Mouse (Mus musculus): ENCODE results near the gene Tpst1. TPM values are rescaled to one million over a fixed set of nuclear protein-coding genes. Genes with fewer than 3 reads are reported as not detected.

Tpst1 gene
- total and polyA plus RNA-seq, 3 experiments: 31.7 to 32.3 TPM; not detected in 1

GRCm38 (mm10) chr5:130143101-130143500, 70.0 kb downstream of the Tpst1 start:
- H3K4me1 ChIP-seq (ENCODE audit: control insufficient read depth in 1 of 2, insufficient read depth in 2 of 2, low read length in 2 of 2): peaks cover 0 to 13% of the 10 kb centered on the region in 2 experiments
- TF ChIP-seq MAFK (IDR thresholded peaks at IDR 0.05; ENCODE audit: borderline replicate concordance, low read depth, low read length): no peak
- no peak overlapping the region for H3K9ac ChIP-seq (ENCODE audit: control insufficient read depth, low read depth, low read length, poor library complexity, severe bottlenecking)
- H3K27me3 ChIP-seq (ENCODE audit: control insufficient read depth in 1 of 2, insufficient read depth in 2 of 2, low read length in 2 of 2): no peaks in the 10 kb centered on the region
- no peak overlapping the region for H3K27ac ChIP-seq (ENCODE audit: control insufficient read depth, low read depth, low read length)
- H3K79me2 ChIP-seq (ENCODE audit: control insufficient read depth, insufficient read depth, low read length, poor library complexity): peaks cover 1% of the 10 kb centered on the region; the same call in 1 of the 2 replicates
- DNase-seq (ENCODE audit: low read depth, low spot score): no peak
- H3K9me3 ChIP-seq (replicated peaks; ENCODE audit: insufficient read depth, low read length): no peaks in the 10 kb centered on the region
- H3K4me3 ChIP-seq (ENCODE audit: control insufficient read depth in 1 of 2, insufficient read depth in 1 of 2, low read depth in 2 of 2, low read length in 2 of 2): no peak overlapping the region
- peaks cover 0 to 11% of the 10 kb centered on the region in 2 experiments; a peak in 2 of 4 replicates for H3K36me3 ChIP-seq (ENCODE audit: control insufficient read depth in 1 of 2, insufficient read depth in 2 of 2, low read length in 2 of 2)

DNA sequence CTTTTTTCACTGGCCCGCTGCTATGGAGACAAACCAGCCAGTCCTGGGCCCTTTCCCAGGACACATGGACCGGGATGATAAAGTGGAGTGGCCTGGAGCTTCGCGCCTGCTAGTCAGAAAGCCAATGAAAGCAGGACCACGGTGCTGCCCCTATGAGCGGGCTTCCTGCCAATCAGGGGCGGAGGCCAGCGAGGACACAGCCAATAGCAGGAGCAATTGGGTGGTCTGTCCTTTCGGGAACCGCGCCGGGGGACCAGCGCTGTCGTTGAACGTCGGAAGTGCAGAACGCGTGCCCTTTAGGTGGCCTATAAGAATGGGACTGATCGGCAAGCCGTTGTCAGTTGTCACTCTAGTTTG, 70.8 kb downstream of the Tpst1 start:
- Histone ChIP-seq H3K9me3 (replicated peaks; ENCODE audit: insufficient read depth, low read length) (no peaks in the 10 kb centered on the region), H3K4me3 (ENCODE audit: control insufficient read depth in 1 of 2, insufficient read depth in 1 of 2, low read depth in 2 of 2, low read length in 2 of 2) (peak overlapping the region; percentile 58 to 75), H3K9ac (ENCODE audit: control insufficient read depth, low read depth, low read length, poor library complexity, severe bottlenecking) (peak overlapping the region; percentile 59), H3K27ac (ENCODE audit: control insufficient read depth, low read depth, low read length) (peak overlapping the region; percentile 71), H3K4me1 (ENCODE audit: control insufficient read depth in 1 of 2, insufficient read depth in 2 of 2, low read length in 2 of 2) (peaks cover 0 to 13% of the 10 kb centered on the region in 2 experiments), H3K36me3 (ENCODE audit: control insufficient read depth in 1 of 2, insufficient read depth in 2 of 2, low read length in 2 of 2) (peaks cover 0 to 11% of the 10 kb centered on the region in 2 experiments; a peak in 2 of 4 replicates), H3K79me2 (ENCODE audit: control insufficient read depth, insufficient read depth, low read length, poor library complexity) (peaks cover 1% of the 10 kb centered on the region; the same call in 1 of the 2 replicates), H3K27me3 (ENCODE audit: control insufficient read depth in 1 of 2, insufficient read depth in 2 of 2, low read length in 2 of 2) (no peaks in the 10 kb centered on the region)
- peak; percentile 10; the same call in 1 of the 2 replicates for TF ChIP-seq MAX (IDR thresholded peaks at IDR 0.05; ENCODE audit: low read length)
- no peak for TF ChIP-seq POLR2AphosphoS5 (IDR thresholded peaks at IDR 0.05; ENCODE audit: borderline replicate concordance, low read depth, low read length)
- no peak for TF ChIP-seq ETS1 (IDR thresholded peaks at IDR 0.05; ENCODE audit: low read depth, low read length)
- DNase-seq (ENCODE audit: low read depth, low spot score): peak; percentile 91

DNA sequence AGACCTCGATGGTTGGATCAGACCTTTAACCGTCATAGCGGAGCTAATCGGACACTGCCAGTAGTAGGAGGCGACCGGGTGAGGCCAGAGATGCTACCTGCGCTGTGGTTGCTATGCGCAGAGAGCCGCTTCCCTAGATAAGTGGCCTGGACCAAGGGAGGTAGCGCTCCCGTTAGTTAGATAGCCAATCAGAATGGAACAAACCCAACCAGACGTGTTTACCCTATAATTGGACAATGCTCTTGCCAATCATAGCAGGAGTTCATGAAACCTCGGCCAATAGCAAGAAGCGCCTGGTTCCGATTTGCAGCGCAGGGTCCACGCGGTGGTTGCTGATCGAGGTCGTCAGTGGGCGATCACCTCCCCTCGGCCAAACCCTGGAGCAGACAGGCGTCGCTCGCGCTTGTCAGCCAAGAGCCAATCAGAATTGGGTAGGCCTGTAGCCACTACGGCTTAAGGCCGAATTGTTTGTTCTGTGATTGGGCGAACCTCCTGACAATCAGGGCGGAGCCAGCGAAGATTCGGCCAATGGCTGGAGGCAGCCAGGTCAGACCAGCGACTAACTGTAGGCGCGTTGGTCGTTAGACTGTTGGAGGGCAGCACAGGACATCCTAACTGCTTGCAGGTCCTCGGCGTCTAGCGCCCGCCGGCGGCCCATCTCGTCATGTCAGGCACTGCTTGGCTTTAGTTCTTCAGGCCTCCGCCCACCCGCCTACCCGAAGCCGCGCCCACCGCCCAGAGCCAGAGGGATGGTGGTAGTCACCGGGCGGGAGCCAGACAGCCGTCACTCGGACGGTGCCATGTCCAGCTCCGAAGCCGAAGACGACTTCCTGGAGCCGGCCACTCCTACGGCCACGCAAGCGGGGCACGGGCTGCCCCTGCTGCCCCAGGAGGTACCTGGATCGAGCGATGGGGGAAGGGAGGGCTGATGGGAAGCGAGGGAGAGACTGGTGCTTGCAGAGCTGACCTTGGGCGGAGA, 71.5 kb downstream of the Tpst1 start, which contains the start of gene Kctd7:
Gene Kctd7, plus strand, starts transcription at position 528 of the 979 bp plus-strand sequence.
- no peaks in the 10 kb centered on the region for H3K9me3 ChIP-seq (replicated peaks; ENCODE audit: insufficient read depth, low read length)
- peak within 1 kb of the TSS; percentile 75 to 82 for H3K4me3 ChIP-seq (ENCODE audit: control insufficient read depth in 1 of 2, insufficient read depth in 1 of 2, low read depth in 2 of 2, low read length in 2 of 2)
- peak within 1 kb of the TSS; percentile 71 for H3K27ac ChIP-seq (ENCODE audit: control insufficient read depth, low read depth, low read length)
- DNase-seq (ENCODE audit: low read depth, low spot score): peak; percentile 99
- no peaks in the 10 kb centered on the region for H3K27me3 ChIP-seq (ENCODE audit: control insufficient read depth in 1 of 2, insufficient read depth in 2 of 2, low read length in 2 of 2)
- peaks cover 0 to 13% of the 10 kb centered on the region in 2 experiments for H3K4me1 ChIP-seq (ENCODE audit: control insufficient read depth in 1 of 2, insufficient read depth in 2 of 2, low read length in 2 of 2)
- peaks cover 1% of the 10 kb centered on the region; the same call in 1 of the 2 replicates for H3K79me2 ChIP-seq (ENCODE audit: control insufficient read depth, insufficient read depth, low read length, poor library complexity)
- peaks cover 0 to 11% of the 10 kb centered on the region in 2 experiments; a peak in 2 of 4 replicates for H3K36me3 ChIP-seq (ENCODE audit: control insufficient read depth in 1 of 2, insufficient read depth in 2 of 2, low read length in 2 of 2)
- peak within 1 kb of the TSS; percentile 73 for H3K9ac ChIP-seq (ENCODE audit: control insufficient read depth, low read depth, low read length, poor library complexity, severe bottlenecking)
- TF ChIP-seq POLR2AphosphoS5 (IDR thresholded peaks at IDR 0.05; ENCODE audit: borderline replicate concordance, low read depth, low read length) (no peak), RCOR1 (IDR thresholded peaks at IDR 0.05; ENCODE audit: low read depth, low read length) (0 out of 2 replicates have a peak, but pooled peaks have one; percentile 33), MEF2A (IDR thresholded peaks at IDR 0.05; ENCODE audit: extremely low read depth, insufficient replicate concordance, low read depth, low read length, poor library complexity, severe bottlenecking) (no peak), MYB (IDR thresholded peaks at IDR 0.05; ENCODE audit: low read depth, low read length) (peak; percentile 95), E2F4 (IDR thresholded peaks at IDR 0.05; ENCODE audit: borderline replicate concordance, low read depth, low read length) (no peak; the same call in 1 of the 2 replicates), KAT2A (conservative IDR thresholded peaks at IDR 0.05; ENCODE audit: low read depth, low read length) (no peak; the same call in 1 of the 2 replicates), SMC3 (IDR thresholded peaks at IDR 0.05; ENCODE audit: low read depth, low read length) (peak; percentile 41), CHD1 (IDR thresholded peaks at IDR 0.05; ENCODE audit: low read depth, low read length) (no peak), ZC3H11A (IDR thresholded peaks at IDR 0.05; ENCODE audit: low read depth, low read length) (no peak), JUND (IDR thresholded peaks at IDR 0.05; ENCODE audit: low read depth, low read length) (no peak), TCF12 (IDR thresholded peaks at IDR 0.05; ENCODE audit: low read depth, low read length) (peak; percentile 60), MXI1 (IDR thresholded peaks at IDR 0.05; ENCODE audit: low read depth, low read length) (peak; percentile 48; the same call in 1 of the 2 replicates), SIN3A (IDR thresholded peaks at IDR 0.05; ENCODE audit: low read length) (peak; percentile 73), ETS1 (IDR thresholded peaks at IDR 0.05; ENCODE audit: low read depth, low read length) (no peak), ZNF384 (IDR thresholded peaks at IDR 0.05; ENCODE audit: low read depth, low read length) (no peak), USF2 (IDR thresholded peaks at IDR 0.05; ENCODE audit: borderline replicate concordance in 1 of 2, insufficient read depth in 1 of 2, low read depth in 1 of 2, low read length in 2 of 2) (no peak), MAX (IDR thresholded peaks at IDR 0.05; ENCODE audit: low read length) (peak; percentile 90), MAFK (IDR thresholded peaks at IDR 0.05; ENCODE audit: borderline replicate concordance, low read depth, low read length) (no peak), POLR2AphosphoS2 (IDR thresholded peaks at IDR 0.05; ENCODE audit: low read length) (no peak), BHLHE40 (IDR thresholded peaks at IDR 0.05; ENCODE audit: borderline replicate concordance, low read depth, low read length) (no peak), NRF1 (IDR thresholded peaks at IDR 0.05; ENCODE audit: insufficient read depth, low read depth, low read length, poor library complexity, severe bottlenecking) (peak; percentile 69)

All from MEL (cell line).